Mouse (Mus musculus): ENCODE measurements around the gene Fam219b.
A peak's percentile ranks its signal among the peaks of the same experiment; 100 is the strongest.

The Fam219b gene

DNA sequence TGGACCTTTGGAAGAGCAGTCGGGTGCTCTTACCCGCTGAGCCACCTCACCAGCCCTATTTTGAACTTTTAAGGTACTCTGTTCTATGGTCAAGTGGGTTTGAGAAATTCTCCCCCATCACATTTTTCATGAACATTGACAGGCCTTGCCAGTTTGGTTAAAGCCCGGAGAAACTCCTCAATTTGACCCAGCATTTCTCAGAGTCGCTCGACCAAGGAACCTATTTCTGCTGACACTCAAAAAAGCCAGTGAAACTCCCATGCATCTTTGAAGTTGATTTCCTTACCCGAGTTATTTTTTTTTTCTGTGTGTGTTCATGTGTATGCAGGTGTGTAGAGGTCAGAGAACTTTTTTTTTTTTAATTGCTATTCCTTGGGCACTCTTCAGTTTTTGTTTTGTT lies 27.3 kb downstream of the Fam219b start:
- DNase-seq (ENCODE audit: low spot score): no peak

- DNase-seq (ENCODE audit: low spot score): peak; percentile 41
Observed at GRCm38 (mm10) chr9:57565741-57566221, 28.5 kb downstream of the Fam219b start.

GRCm38 (mm10) chr9:57566846-57567245 lies 29.5 kb downstream of the Fam219b start:
- DNase-seq (ENCODE audit: low spot score): no peak

DNA sequence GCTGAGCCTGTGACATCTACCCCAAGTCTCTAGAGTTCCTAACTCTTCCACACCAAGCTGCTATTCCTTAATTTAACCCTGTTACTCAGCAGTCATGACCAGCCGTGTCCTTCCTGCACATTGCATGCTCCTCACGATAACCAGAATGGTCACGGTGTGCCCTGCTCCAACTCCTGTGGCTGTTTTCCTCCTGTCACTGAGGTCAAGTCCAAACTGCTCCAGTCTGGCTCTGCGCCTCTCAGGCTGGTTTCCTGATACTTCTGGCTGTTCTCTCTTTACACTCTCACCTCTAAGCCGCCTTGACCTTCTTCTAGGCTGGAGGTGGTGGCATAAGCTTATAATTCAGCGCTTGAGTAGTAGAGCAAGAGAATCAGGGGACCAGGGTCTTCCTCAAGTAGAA lies 31.2 kb downstream of the Fam219b start:
- no peak for DNase-seq (ENCODE audit: low spot score)

DNA sequence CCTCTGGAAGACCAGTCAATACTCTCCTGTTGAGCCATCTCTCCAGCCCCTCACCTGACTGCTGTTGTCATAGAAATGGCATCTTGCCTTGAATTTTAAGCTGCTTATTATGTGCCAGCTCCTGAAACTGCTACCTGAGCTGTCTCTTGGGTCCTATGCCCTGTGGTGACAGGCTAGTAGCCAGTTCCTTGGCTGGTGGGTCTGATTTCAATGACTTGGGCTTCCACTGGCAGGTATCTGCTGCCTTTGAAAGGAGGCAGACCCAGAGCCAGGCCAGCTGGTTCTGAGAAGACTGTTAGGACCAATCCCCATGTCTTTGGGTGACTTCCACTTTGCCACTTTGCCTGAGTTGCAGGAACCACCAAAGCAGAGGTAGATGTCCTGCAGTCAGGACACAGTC lies 37.1 kb downstream of the Fam219b start:
- no peak for DNase-seq (ENCODE audit: low spot score)

DNA sequence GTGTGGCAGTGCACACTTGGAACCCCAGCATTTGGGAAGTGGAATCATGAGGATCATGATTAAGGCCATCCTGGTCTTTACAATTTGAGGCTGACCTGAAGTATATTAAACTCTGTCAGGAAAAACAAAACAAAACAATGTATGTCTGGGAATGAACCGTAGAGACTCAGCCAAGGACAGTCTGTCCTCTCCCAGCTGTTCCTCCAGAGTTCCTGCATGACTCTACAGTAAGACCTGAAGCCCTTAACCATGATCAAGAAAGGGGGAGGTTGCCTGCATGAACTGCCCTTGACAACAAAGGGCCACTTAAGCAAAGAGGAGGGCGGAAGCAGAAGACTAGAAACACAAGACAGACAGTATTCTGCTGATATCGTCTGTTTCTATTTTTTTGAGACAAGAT lies 38.2 kb downstream of the Fam219b start:
- no peak for DNase-seq (ENCODE audit: low spot score)

- DNase-seq (ENCODE audit: low spot score): no peak
Observed at GRCm38 (mm10) chr9:57577144-57577849, 40.0 kb downstream of the Fam219b start.

- DNase-seq (ENCODE audit: low spot score): no peak
Observed at GRCm38 (mm10) chr9:57584991-57585390, 47.7 kb downstream of the Fam219b start.

DNA sequence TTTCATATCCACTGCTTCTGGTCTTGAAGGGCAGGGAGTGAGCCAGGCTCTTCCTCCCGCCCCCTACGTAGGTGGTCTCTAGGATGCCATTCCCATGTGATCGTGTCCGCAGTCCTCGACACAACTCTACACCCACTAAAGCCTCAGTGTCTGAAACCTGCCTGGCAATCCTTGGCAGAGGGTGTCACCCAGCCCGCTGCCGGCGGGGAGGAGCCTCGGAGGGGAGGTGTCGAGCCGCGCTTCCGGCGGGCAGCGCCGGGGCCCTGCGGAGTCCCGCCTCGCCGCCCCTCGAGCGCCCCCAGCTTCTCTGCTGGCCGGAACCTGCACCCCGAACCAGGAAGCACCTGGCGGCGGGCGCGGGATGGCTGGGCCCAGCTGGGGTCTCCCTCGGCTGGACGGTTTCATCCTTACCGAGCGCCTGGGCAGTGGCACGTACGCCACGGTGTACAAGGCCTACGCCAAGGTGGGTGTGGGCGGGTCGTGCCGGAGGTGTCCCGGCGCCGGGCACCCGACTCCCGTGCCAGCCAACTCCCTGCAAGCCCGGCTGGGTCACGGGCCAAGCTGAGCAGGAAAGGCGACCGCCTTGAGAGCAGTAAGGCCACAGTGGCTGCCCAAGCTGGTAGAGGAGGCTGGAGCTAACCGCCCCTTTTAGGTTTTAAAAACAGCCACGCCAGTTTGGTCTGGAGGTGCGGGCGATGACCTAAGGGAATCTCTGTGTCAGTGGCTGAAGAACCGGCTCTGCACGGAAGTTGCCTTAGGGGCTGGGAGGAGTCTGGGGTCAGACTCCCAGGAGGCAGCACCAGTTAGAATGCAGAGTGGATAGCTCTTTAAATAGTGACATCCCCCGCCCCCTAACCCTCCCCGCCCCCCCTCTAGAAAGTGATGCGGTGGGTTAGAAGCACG lies 52.1 kb downstream of the Fam219b start, which contains the start of gene Ulk3:
Gene Ulk3, plus strand, starts transcription at position 229 of the 903 bp plus-strand sequence.
- DNase-seq (ENCODE audit: low spot score): peak; percentile 62

DNA sequence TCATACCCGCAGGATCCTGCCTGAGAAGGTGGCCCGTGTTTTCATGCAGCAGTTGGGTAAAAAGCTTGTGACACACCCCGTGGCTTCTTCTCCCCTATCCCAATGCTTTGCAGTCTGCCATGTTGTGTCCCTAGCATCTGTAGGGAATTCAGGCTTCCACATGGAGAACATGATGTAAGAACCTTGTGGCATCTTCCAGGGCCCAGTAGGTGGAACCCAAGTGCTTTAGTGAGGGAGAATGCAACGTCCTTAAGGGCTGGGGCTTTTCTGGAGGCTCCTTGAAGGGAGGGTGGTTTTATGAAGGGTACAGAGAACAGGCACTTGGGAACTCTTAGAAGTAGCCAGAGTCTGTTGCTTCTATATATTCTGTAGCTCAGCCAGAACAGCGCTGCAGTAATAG lies 53.4 kb downstream of the Fam219b start:
- no peak for DNase-seq (ENCODE audit: low spot score)
